Mouse (Mus musculus) MEL (cell line): Measurements from ENCODE around the gene Tmem59l. TPM values are rescaled to one million over a fixed set of nuclear protein-coding genes. Genes with fewer than 3 reads are reported as not detected.

Experiments used
- DNase-seq: peaks from one replicate; pipeline ENCODE4 v3.0.0; 2011; ENCODE audit warnings: low read depth, low spot score
- H3K27ac ChIP-seq: 2 replicates; pipeline ENCODE4 v1.5.1; 2012; ENCODE audit warnings: low read depth, mild to moderate bottlenecking, control low read depth, low read length, moderate library complexity; ENCODE audit not compliant: control insufficient read depth
- H3K27me3 ChIP-seq, 2 experiments: fragments of 150-350 bp in 1 of 2; sonication (generic) in 1 of 2; 2 replicates each; pipeline ENCODE4 v1.6.1; 2012; ENCODE audit warnings: low read length in 2 of 2, mild to moderate bottlenecking in 2 of 2, improper control_type of control experiment in 1 of 2, moderate library complexity in 1 of 2; ENCODE audit not compliant: insufficient read depth in 2 of 2, control insufficient read depth in 1 of 2
- H3K36me3 ChIP-seq, 2 experiments: 2 replicates each; pipeline ENCODE4 v1.6.1; 2012 to 2014; ENCODE audit warnings: low read length in 2 of 2, improper control_type of control experiment in 1 of 2, inconsistent platforms in 1 of 2, mild to moderate bottlenecking in 1 of 2; ENCODE audit not compliant: insufficient read depth in 2 of 2, control insufficient read depth in 1 of 2
- H3K4me1 ChIP-seq, 2 experiments: fragments of 150-350 bp in 1 of 2; sonication (generic) in 1 of 2; 2 replicates each; pipeline ENCODE4 v1.6.1; 2012; ENCODE audit warnings: low read length in 2 of 2, improper control_type of control experiment in 1 of 2, mild to moderate bottlenecking in 1 of 2; ENCODE audit not compliant: insufficient read depth in 2 of 2, control insufficient read depth in 1 of 2
- H3K4me3 ChIP-seq, 2 experiments: fragments of 150-350 bp in 1 of 2; sonication (generic) in 1 of 2; 2 replicates each; pipeline ENCODE4 v1.5.1; 2012; ENCODE audit warnings: low read depth in 2 of 2, low read length in 2 of 2, mild to moderate bottlenecking in 2 of 2, moderate library complexity in 2 of 2, control low read depth in 1 of 2, improper control_type of control experiment in 1 of 2; ENCODE audit not compliant: control insufficient read depth in 1 of 2, insufficient read depth in 1 of 2
- H3K79me2 ChIP-seq: 2 replicates; pipeline ENCODE4 v1.6.1; 2012; ENCODE audit warnings: mild to moderate bottlenecking, low read length, moderate library complexity; ENCODE audit not compliant: control insufficient read depth, poor library complexity, insufficient read depth
- H3K9ac ChIP-seq: 2 replicates; pipeline ENCODE4 v1.6.1; 2012; ENCODE audit warnings: low read depth, mild to moderate bottlenecking, control low read depth, low read length, moderate library complexity; ENCODE audit not compliant: control insufficient read depth, poor library complexity, severe bottlenecking
- H3K9me3 ChIP-seq: fragments of 150-350 bp; sonication (generic); replicated peaks from 2 replicates; pipeline ENCODE4 v1.6.1; 2012; ENCODE audit warnings: mild to moderate bottlenecking, low read length, improper control_type of control experiment, moderate library complexity; ENCODE audit not compliant: insufficient read depth
- BHLHE40 ChIP-seq: IDR thresholded peaks from 2 replicates; pipeline ENCODE4 v1.6.1; 2012; ENCODE audit warnings: low read depth, mild to moderate bottlenecking, inconsistent platforms, low read length, improper control_type of control experiment, borderline replicate concordance
- CHD1 ChIP-seq: IDR thresholded peaks from 2 replicates; pipeline ENCODE4 v1.6.1; 2012; ENCODE audit warnings: low read depth, mild to moderate bottlenecking, inconsistent platforms, low read length, improper control_type of control experiment
- CHD2 ChIP-seq: IDR thresholded peaks from 2 replicates; pipeline ENCODE4 v1.6.1; 2011; ENCODE audit warnings: low read length, improper control_type of control experiment
- CTCF ChIP-seq, 3 experiments: IDR thresholded peaks in 2 of 3; conservative IDR thresholded peaks in 1 of 3; 2 replicates each; pipeline ENCODE4 v1.5.1; 2011 to 2012; ENCODE audit warnings: low read length in 3 of 3, low read depth in 2 of 3, mild to moderate bottlenecking in 2 of 3, improper control_type of control experiment in 1 of 3, inconsistent platforms in 1 of 3, mixed read lengths in 1 of 3, moderate library complexity in 1 of 3; ENCODE audit not compliant: control insufficient read depth in 1 of 3, insufficient read depth in 1 of 3, poor library complexity in 1 of 3, severe bottlenecking in 1 of 3
- E2F4 ChIP-seq: IDR thresholded peaks from 2 replicates; pipeline ENCODE4 v1.6.1; 2011; ENCODE audit warnings: low read depth, low read length, improper control_type of control experiment, borderline replicate concordance
- ELF1 ChIP-seq: IDR thresholded peaks from 2 replicates; pipeline ENCODE4 v1.6.1; 2014; ENCODE audit warnings: low read depth, mild to moderate bottlenecking, inconsistent platforms, low read length, improper control_type of control experiment, moderate library complexity
- EP300 ChIP-seq, 2 experiments: IDR thresholded peaks; 2 replicates each; pipeline ENCODE4 v1.6.1; 2011; ENCODE audit warnings: improper control_type of control experiment in 2 of 2, low read length in 2 of 2, low read depth in 1 of 2, mild to moderate bottlenecking in 1 of 2
- GABPA ChIP-seq: IDR thresholded peaks from 2 replicates; pipeline ENCODE4 v1.6.1; 2012; ENCODE audit warnings: low read depth, mild to moderate bottlenecking, inconsistent platforms, low read length, improper control_type of control experiment, moderate library complexity
- GATA1 ChIP-seq: IDR thresholded peaks from 2 replicates; pipeline ENCODE4 v1.6.1; 2011; ENCODE audit warnings: low read depth, low read length, improper control_type of control experiment
- HCFC1 ChIP-seq: IDR thresholded peaks from 2 replicates; pipeline ENCODE4 v1.6.1; 2012; ENCODE audit warnings: low read depth, mild to moderate bottlenecking, inconsistent platforms, low read length, improper control_type of control experiment, moderate library complexity
- MAFK ChIP-seq: IDR thresholded peaks from 2 replicates; pipeline ENCODE4 v1.6.1; 2011; ENCODE audit warnings: low read depth, mild to moderate bottlenecking, low read length, improper control_type of control experiment, borderline replicate concordance
- MEF2A ChIP-seq: IDR thresholded peaks from 2 replicates; pipeline ENCODE4 v1.6.1; 2014; ENCODE audit warnings: low read depth, mild to moderate bottlenecking, inconsistent platforms, low read length, improper control_type of control experiment; ENCODE audit not compliant: poor library complexity, insufficient replicate concordance, severe bottlenecking; ENCODE audit errors: extremely low read depth
- MXI1 ChIP-seq: IDR thresholded peaks from 2 replicates; pipeline ENCODE4 v1.6.1; 2011; ENCODE audit warnings: mild to moderate bottlenecking, low read depth, low read length, improper control_type of control experiment
- NELFE ChIP-seq: IDR thresholded peaks from 2 replicates; pipeline ENCODE4 v1.6.1; 2011; ENCODE audit warnings: low read depth, low read length, improper control_type of control experiment
- POLR2AphosphoS2 ChIP-seq: IDR thresholded peaks from 2 replicates; pipeline ENCODE4 v1.6.1; 2011; ENCODE audit warnings: low read length, improper control_type of control experiment
- POLR2AphosphoS5 ChIP-seq: IDR thresholded peaks from 2 replicates; pipeline ENCODE4 v1.6.1; 2012; ENCODE audit warnings: low read depth, borderline replicate concordance, mild to moderate bottlenecking, inconsistent platforms, low read length, moderate library complexity, mixed read lengths
- RAD21 ChIP-seq: IDR thresholded peaks from 2 replicates; pipeline ENCODE4 v1.6.1; 2011; ENCODE audit warnings: mild to moderate bottlenecking, low read depth, low read length, improper control_type of control experiment
- RCOR1 ChIP-seq: IDR thresholded peaks from 2 replicates; pipeline ENCODE4 v1.6.1; 2012; ENCODE audit warnings: low read depth, mild to moderate bottlenecking, inconsistent platforms, low read length, improper control_type of control experiment
- SMC3 ChIP-seq: IDR thresholded peaks from 2 replicates; pipeline ENCODE4 v1.6.1; 2011; ENCODE audit warnings: low read depth, low read length, improper control_type of control experiment
- TAL1 ChIP-seq: IDR thresholded peaks from 2 replicates; pipeline ENCODE4 v1.6.1; 2012; ENCODE audit warnings: mild to moderate bottlenecking, inconsistent platforms, low read length, moderate library complexity, mixed read lengths
- TCF12 ChIP-seq: IDR thresholded peaks from 2 replicates; pipeline ENCODE4 v1.6.1; 2014; ENCODE audit warnings: low read depth, mild to moderate bottlenecking, inconsistent platforms, low read length, improper control_type of control experiment, moderate library complexity
- UBTF ChIP-seq: IDR thresholded peaks from 2 replicates; pipeline ENCODE4 v1.6.1; 2012; ENCODE audit warnings: low read depth, mild to moderate bottlenecking, inconsistent platforms, low read length, improper control_type of control experiment, moderate library complexity, borderline replicate concordance; ENCODE audit not compliant: insufficient read depth
- USF1 ChIP-seq: IDR thresholded peaks from 2 replicates; pipeline ENCODE4 v1.6.1; 2014; ENCODE audit warnings: low read depth, mild to moderate bottlenecking, inconsistent platforms, low read length, improper control_type of control experiment, moderate library complexity
- USF2 ChIP-seq, 2 experiments: IDR thresholded peaks; 2 replicates each; pipeline ENCODE4 v1.6.1; 2011 to 2012; ENCODE audit warnings: improper control_type of control experiment in 2 of 2, low read length in 2 of 2, borderline replicate concordance in 1 of 2, inconsistent platforms in 1 of 2, low read depth in 1 of 2, mild to moderate bottlenecking in 1 of 2; ENCODE audit not compliant: insufficient read depth in 1 of 2
- ZC3H11A ChIP-seq: IDR thresholded peaks from 2 replicates; pipeline ENCODE4 v1.6.1; 2012; ENCODE audit warnings: low read depth, mild to moderate bottlenecking, inconsistent platforms, low read length, improper control_type of control experiment
- polyA plus RNA-seq, 2 experiments: library from polyadenylated mRNA; stranded (reverse) in 1 of 2; unstranded in 1 of 2; fragments of >175 nt in 1 of 2; fragments of >200 nt in 1 of 2; gene quantifications; 2 replicates each; pipeline versions ENCODE4 v1.2.1 to v1.2.4; 2012; ENCODE audit warnings: low replicate concordance in 2 of 2, low read depth in 1 of 2; ENCODE audit not compliant: insufficient read length in 2 of 2, insufficient read depth in 1 of 2, missing spikeins in 1 of 2
- total RNA-seq: library from RNA; depleted of rRNA; stranded (reverse); fragments of 300-350 nt; gene quantifications from 2 replicates; pipeline ENCODE4 v1.2.3, GENCODE M21; 2012

Tmem59l gene
- total and polyA plus RNA-seq, 3 experiments: not detected

- Histone ChIP-seq H3K9ac (no peak overlapping the region), H3K27me3 (no peaks in the 10 kb centered on the region; a peak in 1 of 4 replicates), H3K4me3 (no peak overlapping the region), H3K36me3 (no peaks in the 10 kb centered on the region), H3K27ac (no peak overlapping the region), H3K9me3 (no peaks in the 10 kb centered on the region), H3K79me2 (no peaks in the 10 kb centered on the region), H3K4me1 (no peaks in the 10 kb centered on the region)
- TF ChIP-seq MAFK: no peak
- no peak for TF ChIP-seq USF2 (IDR thresholded peaks at IDR 0.05; ENCODE audit: borderline replicate concordance in 1 of 2, insufficient read depth in 1 of 2, low read depth in 1 of 2, low read length in 2 of 2)
- TF ChIP-seq TCF12: no peak
- TF ChIP-seq NELFE: no peak
- no peak for TF ChIP-seq ZC3H11A
- no peak for TF ChIP-seq ELF1
- DNase-seq: no peak
Measured at GRCm38 (mm10) chr8:70489576-70489975, 2.4 kb upstream of the Tmem59l start.

DNA sequence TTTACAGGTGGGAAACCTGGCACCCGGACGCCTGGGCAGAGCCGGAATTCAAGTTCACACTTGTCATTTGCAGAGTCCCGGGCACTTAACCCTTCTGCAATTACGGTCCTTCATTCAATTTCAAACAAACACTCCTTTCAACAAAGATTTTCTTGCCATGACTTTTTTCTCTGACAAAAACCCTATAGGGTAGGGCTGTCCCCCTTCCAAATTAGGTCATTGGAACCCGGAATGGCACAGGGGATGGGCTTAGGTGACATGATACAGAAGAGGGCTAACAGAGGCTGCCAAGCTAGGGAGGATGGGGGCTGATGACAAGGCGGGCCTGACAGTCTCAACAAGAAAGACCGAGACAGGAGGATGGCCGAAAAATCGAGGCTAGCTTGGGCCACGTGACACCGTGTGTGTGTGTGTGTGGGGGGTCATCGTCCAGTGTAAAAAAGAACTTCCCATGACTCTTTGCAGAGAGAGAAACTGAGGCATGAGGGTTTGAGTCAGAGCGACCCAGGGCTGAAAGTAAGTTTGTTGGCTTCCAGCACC is 1.8 kb upstream of the Tmem59l start:
- no peak overlapping the region for H3K4me3 ChIP-seq

GRCm38 (mm10) chr8:70487993-70488796 is 1.0 kb upstream of the Tmem59l start:
- TF ChIP-seq RAD21 (no peak), ZC3H11A (no peak), USF1 (no peak), CHD2 (no peak), E2F4 (no peak), ELF1 (no peak), MXI1 (no peak), EP300 (IDR thresholded peaks at IDR 0.05; ENCODE audit: low read depth in 1 of 2, low read length in 2 of 2) (no peak), CTCF (IDR thresholded peaks at IDR 0.05 in 2 of 3, conservative IDR thresholded peaks at IDR 0.05 in 1 of 3; ENCODE audit: control insufficient read depth in 1 of 3, insufficient read depth in 1 of 3, low read depth in 2 of 3, low read length in 3 of 3, poor library complexity in 1 of 3, severe bottlenecking in 1 of 3) (no peak), TCF12 (no peak), UBTF (no peak)
- Histone ChIP-seq H3K27ac (no peak overlapping the region), H3K4me3 (no peak overlapping the region), H3K4me1 (no peaks in the 10 kb centered on the region), H3K36me3 (no peaks in the 10 kb centered on the region), H3K9me3 (no peaks in the 10 kb centered on the region), H3K79me2 (no peaks in the 10 kb centered on the region), H3K27me3 (no peaks in the 10 kb centered on the region; a peak in 1 of 4 replicates), H3K9ac (no peak overlapping the region)
- DNase-seq: no peak

More for the DNA sequence above, 1.8 kb upstream of the Tmem59l start:
- H3K4me1 ChIP-seq: no peaks in the 10 kb centered on the region
- no peak for TF ChIP-seq POLR2AphosphoS2
- no peak for TF ChIP-seq BHLHE40
- TF ChIP-seq TAL1: no peak
- no peak for TF ChIP-seq POLR2AphosphoS5
- TF ChIP-seq TCF12: no peak
- no peak for TF ChIP-seq GATA1
- TF ChIP-seq HCFC1: no peak
- TF ChIP-seq CHD2: no peak
- no peak for TF ChIP-seq GABPA
- TF ChIP-seq SMC3: no peak
- TF ChIP-seq RCOR1: no peak
- TF ChIP-seq CHD1: no peak
- no peak for TF ChIP-seq RAD21
- no peak for TF ChIP-seq CTCF (IDR thresholded peaks at IDR 0.05 in 2 of 3, conservative IDR thresholded peaks at IDR 0.05 in 1 of 3; ENCODE audit: control insufficient read depth in 1 of 3, insufficient read depth in 1 of 3, low read depth in 2 of 3, low read length in 3 of 3, poor library complexity in 1 of 3, severe bottlenecking in 1 of 3)
- no peak for TF ChIP-seq MEF2A
- no peak overlapping the region for H3K27ac ChIP-seq
- H3K79me2 ChIP-seq: no peaks in the 10 kb centered on the region
- DNase-seq: no peak
- no peaks in the 10 kb centered on the region for H3K36me3 ChIP-seq
- H3K9me3 ChIP-seq: no peaks in the 10 kb centered on the region
- H3K9ac ChIP-seq: no peak overlapping the region
- no peaks in the 10 kb centered on the region; a peak in 1 of 4 replicates for H3K27me3 ChIP-seq
